Mouse (Mus musculus) hindbrain, embryonic 16.5 days (tissue): ENCODE measurements around the gene Tmem56. TPM values are rescaled to one million over a fixed set of nuclear protein-coding genes. Genes with fewer than 3 reads are reported as not detected.

Source experiments
- ATAC-seq: fragments of 200-750 bp; cut with Nextera tagmentation; 2 replicates; pipeline ENCODE4 v1.8.0; 2017; ENCODE audit warnings: moderate TSS enrichment, moderate library complexity
- H3K27ac ChIP-seq: fragments of 300-500 bp; sonication (generic); 2 replicates; pipeline ENCODE4 v1.5.1; 2014; ENCODE audit warnings: low read depth, mild to moderate bottlenecking, control low read depth, low read length, moderate library complexity
- H3K27me3 ChIP-seq: fragments of 300-500 bp; sonication (generic); replicated peaks from 2 replicates; pipeline ENCODE4 v1.6.1; 2014; ENCODE audit warnings: low read length; ENCODE audit not compliant: control insufficient read depth, insufficient read depth
- H3K36me3 ChIP-seq: fragments of 300-500 bp; sonication (generic); 2 replicates; pipeline ENCODE4 v1.6.1; 2014; ENCODE audit warnings: mild to moderate bottlenecking, low read length, moderate library complexity, mixed read lengths; ENCODE audit not compliant: control insufficient read depth, insufficient read depth
- H3K4me1 ChIP-seq: fragments of 300-500 bp; sonication (generic); 2 replicates; pipeline ENCODE4 v1.6.1; 2014; ENCODE audit warnings: low read depth, low read length; ENCODE audit not compliant: control insufficient read depth, insufficient read depth
- H3K4me2 ChIP-seq: fragments of 300-500 bp; sonication (generic); 2 replicates; pipeline ENCODE4 v1.6.1; 2014; ENCODE audit warnings: mild to moderate bottlenecking, low read length, control low read depth, moderate library complexity
- H3K4me3 ChIP-seq: fragments of 300-500 bp; sonication (generic); 2 replicates; pipeline ENCODE4 v1.5.1; 2014; ENCODE audit warnings: mild to moderate bottlenecking, low read length, control low read depth, moderate library complexity
- H3K9ac ChIP-seq: fragments of 300-500 bp; sonication (generic); 2 replicates; pipeline ENCODE4 v1.6.1; 2014; ENCODE audit warnings: low read depth, mild to moderate bottlenecking, control low read depth, low read length, moderate library complexity
- H3K9me3 ChIP-seq: fragments of 300-500 bp; sonication (generic); 2 replicates; pipeline ENCODE4 v1.6.1; 2014; ENCODE audit warnings: mild to moderate bottlenecking, low read length, moderate library complexity; ENCODE audit not compliant: control insufficient read depth
- WGBS: fragments of 180-500 bp; shearing (Covaris S2); extraction: QIAGEN DNeasy Blood & Tissue Kit; methylation state at CpG from one replicate; pipeline ENCODE4 v1.1.7; 2014; 5-methylcytosine and 5-hydroxymethylcytosine counted together
- polyA plus RNA-seq: library from polyadenylated mRNA; unstranded; fragments of >200 nt; fragmentation: Nextera tagmentation; extraction: Ambion mirVana; gene quantifications from 2 replicates; pipeline ENCODE4 v1.2.1, GENCODE M21; 2015

Tmem56 gene
- polyA plus RNA-seq, 1 experiment from 2014 or later = 2.9 TPM

DNA sequence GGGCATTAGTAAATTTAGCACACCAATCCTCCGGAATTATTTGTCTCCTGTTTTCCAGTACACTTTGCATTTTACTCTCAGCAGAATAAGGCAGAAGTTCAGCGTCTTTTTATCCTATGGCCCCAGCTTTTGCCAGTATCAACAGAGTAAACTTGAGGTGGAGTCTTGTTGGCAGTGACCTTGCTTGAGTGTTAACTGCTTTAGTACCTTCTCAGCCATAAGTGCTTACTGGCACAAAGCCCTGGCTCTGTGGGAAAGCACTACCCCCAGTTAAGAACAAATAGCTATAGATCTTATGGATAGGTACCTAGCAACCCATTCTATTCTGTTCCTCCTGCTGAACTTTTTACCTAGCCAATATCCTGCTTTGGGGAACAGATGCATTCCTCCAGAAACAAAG is 93.7 kb downstream of the Tmem56 start:
- H3K36me3 ChIP-seq = no peaks in the 10 kb centered on the region
- H3K4me2 ChIP-seq = no peak overlapping the region
- H3K4me1 ChIP-seq = no peaks in the 10 kb centered on the region
- H3K27ac ChIP-seq = no peak overlapping the region
- no peak overlapping the region for H3K4me3 ChIP-seq
- no peaks in the 10 kb centered on the region for H3K9me3 ChIP-seq
- WGBS = 82% methylated on average over 2 of the region's 2 CpGs
- H3K27me3 ChIP-seq = no peaks in the 10 kb centered on the region
- no peak overlapping the region for H3K9ac ChIP-seq
- no peak for ATAC-seq

DNA sequence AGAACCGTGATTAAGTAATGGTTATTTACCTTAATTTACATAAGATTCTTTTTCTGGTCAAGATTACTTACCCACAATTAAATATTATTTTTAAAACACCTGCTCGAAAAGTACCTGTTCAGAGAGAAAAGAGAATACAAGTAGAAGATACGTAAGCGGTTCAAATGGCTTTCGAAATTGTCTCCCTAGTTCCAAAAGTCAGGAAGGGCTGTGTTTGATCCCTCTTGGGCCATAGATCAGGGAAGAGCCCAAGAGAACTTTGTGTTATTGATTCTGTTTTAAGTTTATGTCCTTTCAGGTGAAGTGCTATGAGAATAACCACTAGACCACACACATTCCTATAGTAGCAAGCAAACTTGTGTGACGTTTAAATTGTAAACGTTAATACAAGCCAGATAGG is 95.4 kb downstream of the Tmem56 start:
- no peaks in the 10 kb centered on the region for H3K9me3 ChIP-seq
- H3K4me3 ChIP-seq = no peak overlapping the region
- WGBS = 90% methylated on average over 7 of the region's 7 CpGs
- H3K27ac ChIP-seq = no peak overlapping the region
- no peak for ATAC-seq
- H3K9ac ChIP-seq = no peak overlapping the region
- no peaks in the 10 kb centered on the region for H3K36me3 ChIP-seq
- no peaks in the 10 kb centered on the region for H3K4me1 ChIP-seq
- H3K4me2 ChIP-seq = no peak overlapping the region
- H3K27me3 ChIP-seq = no peaks in the 10 kb centered on the region

DNA sequence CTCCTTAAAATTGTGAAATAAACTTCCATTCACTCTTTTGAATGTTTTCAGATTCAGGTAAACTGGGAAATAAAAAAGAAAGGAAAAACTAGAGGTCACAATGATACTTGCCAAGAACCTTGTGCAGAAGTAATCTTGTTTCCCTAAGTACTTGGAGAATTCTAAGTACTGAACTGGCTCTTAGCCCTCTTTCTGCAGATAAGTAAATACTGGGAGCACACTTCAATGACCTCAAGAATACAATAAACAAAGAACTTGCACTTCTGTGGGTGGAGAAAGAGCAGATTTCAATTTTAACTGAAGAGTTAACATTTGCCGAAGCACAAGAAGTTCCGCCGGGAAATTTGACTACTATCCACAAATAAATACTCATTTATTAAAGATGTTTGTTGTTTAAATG is 96.0 kb downstream of the Tmem56 start:
- H3K27ac ChIP-seq = no peak overlapping the region
- no peak overlapping the region for H3K4me3 ChIP-seq
- H3K9ac ChIP-seq = no peak overlapping the region
- 86% methylated on average over 3 of the region's 3 CpGs for WGBS
- no peaks in the 10 kb centered on the region for H3K27me3 ChIP-seq
- ATAC-seq = no peak
- no peaks in the 10 kb centered on the region for H3K9me3 ChIP-seq
- H3K4me1 ChIP-seq = no peaks in the 10 kb centered on the region
- H3K4me2 ChIP-seq = no peak overlapping the region
- no peaks in the 10 kb centered on the region for H3K36me3 ChIP-seq

DNA sequence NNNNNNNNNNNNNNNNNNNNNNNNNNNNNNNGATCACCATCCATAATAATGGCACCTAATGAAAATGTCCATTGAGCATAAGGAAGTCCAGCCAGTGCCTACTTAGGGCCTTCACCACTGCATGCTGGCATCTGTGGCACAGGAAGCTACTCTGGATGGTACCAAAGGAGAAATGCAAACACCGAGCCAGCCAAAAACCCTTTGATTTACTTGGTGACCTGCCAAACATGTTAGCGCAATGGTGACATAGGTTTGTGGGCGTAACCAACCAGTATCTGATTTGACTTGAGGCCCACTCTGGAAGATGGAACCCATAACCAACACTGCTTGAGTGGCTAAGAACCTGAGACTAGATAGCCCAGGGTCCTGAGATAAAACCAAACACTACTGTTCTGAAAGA is 97.7 kb downstream of the Tmem56 start:
- Histone ChIP-seq H3K27me3 (no peaks in the 10 kb centered on the region), H3K36me3 (no peaks in the 10 kb centered on the region), H3K9ac (no peak overlapping the region), H3K27ac (no peak overlapping the region), H3K4me1 (no peaks in the 10 kb centered on the region), H3K9me3 (no peaks in the 10 kb centered on the region), H3K4me3 (no peak overlapping the region), H3K4me2 (no peak overlapping the region)
- no peak for ATAC-seq
- WGBS = 89% methylated on average over 3 of the region's 3 CpGs

DNA sequence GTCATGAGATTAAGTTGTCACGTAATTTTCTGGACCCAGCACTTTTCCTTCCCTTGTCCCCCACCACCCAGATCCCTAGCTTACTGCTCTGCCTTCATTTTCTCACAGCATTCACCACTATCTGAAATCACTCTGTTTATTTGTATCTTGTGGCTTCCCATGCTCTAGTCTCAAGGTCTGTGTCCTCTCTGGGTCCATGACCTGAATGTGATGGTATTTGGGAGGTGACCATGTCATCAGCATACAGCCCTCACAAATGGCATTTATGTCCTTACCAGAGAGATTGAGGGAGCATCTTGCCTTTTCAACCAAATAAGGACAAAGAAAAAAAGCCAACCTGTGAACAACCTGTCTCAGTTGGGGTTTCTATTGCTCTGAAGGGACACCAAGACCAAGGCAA is 106.9 kb downstream of the Tmem56 start:
- Histone ChIP-seq H3K27ac (no peak overlapping the region), H3K4me3 (no peak overlapping the region), H3K9me3 (no peaks in the 10 kb centered on the region), H3K4me1 (no peaks in the 10 kb centered on the region), H3K27me3 (no peaks in the 10 kb centered on the region), H3K36me3 (no peaks in the 10 kb centered on the region), H3K4me2 (no peak overlapping the region), H3K9ac (no peak overlapping the region)
- ATAC-seq = no peak
- WGBS = 90% methylated on average over 1 of the region's 1 CpGs

DNA sequence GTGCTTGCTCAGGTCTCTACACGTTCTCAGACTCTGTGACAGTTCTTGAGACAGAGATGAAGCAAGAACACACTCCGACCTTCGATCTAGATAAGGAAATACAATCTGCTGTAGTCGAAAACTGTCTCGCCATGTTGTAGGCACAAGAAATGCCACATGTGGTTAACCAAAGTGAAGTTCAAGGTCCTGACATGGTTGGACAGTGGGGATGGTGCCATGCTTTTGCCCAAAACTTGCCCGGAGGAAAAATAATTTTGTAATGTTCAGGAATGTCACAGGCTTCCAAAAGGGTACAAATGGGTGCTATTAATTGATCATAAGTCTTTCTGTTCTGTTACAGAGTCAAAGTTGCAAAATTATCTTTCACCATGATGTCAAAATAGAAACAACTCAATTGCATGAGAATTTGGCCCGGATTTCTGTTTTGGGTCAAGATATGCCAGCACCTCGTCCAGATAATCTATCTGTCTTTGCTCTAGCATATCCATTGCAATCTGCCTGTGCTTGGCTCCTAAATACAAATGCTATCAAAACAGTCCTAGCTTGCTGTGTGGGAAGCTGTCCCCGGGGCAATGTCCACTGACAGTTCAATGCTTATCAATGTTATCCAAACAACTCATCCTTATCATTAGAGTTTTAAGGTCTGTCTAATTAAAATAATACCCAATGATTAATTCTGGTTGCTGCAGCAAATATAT is 108.5 kb downstream of the Tmem56 start:
- Histone ChIP-seq H3K27me3 (no peaks in the 10 kb centered on the region), H3K9ac (no peak overlapping the region), H3K4me2 (no peak overlapping the region), H3K4me3 (no peak overlapping the region), H3K36me3 (no peaks in the 10 kb centered on the region), H3K27ac (no peak overlapping the region), H3K4me1 (no peaks in the 10 kb centered on the region), H3K9me3 (no peaks in the 10 kb centered on the region)
- WGBS = 86% methylated on average over 9 of the region's 9 CpGs
- ATAC-seq = no peak

DNA sequence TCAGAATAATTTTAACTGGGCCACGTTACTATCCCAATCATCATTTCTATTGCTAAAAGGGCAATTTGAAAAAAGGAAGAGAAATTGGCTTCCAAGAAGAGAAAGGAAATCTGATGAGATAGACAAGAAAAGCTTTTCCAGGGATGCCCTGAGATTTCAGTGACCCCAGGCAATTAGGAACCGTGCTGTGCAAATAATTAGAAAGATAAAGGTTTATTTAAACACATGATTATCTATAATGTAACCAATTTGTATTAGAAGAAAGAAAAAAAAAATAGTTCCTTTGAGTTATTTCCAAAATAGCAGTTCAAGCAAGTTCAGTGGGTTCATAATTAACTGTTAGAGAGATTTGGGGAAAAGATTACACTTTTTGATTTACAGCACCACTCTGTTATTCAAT is 110.2 kb downstream of the Tmem56 start:
- no peak for ATAC-seq
- WGBS = 64% methylated on average over 2 of the region's 2 CpGs
- H3K27me3 ChIP-seq = no peaks in the 10 kb centered on the region

DNA sequence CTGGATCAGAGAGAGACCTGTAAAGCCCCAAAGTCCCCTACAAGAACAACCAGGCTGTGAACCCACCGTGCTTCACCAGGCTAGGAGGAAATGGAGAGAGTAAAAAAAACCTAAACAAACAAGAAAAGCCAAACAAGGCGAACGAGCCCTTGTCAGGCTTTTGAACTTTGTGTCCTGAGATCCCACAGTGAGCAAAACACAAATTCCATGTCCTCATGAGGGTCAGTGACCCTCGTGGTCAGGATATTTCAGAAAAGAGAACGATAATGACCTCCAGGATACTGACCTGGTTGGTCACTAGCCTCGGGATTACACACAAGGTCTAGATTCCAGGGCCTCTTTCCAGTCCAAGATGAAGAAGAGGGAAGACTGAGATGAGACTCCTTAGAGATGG is 111.0 kb downstream of the Tmem56 start:
- no peak for ATAC-seq
- Histone ChIP-seq H3K27ac (no peak overlapping the region), H3K36me3 (no peaks in the 10 kb centered on the region), H3K4me3 (peak overlapping the region; percentile 72), H3K4me1 (no peaks in the 10 kb centered on the region), H3K9ac (peak overlapping the region; percentile 79), H3K9me3 (no peaks in the 10 kb centered on the region), H3K27me3 (no peaks in the 10 kb centered on the region), H3K4me2 (peak overlapping the region; percentile 85)
- WGBS = 62% methylated on average over 6 of the region's 6 CpGs

More for the DNA sequence above, 110.2 kb downstream of the Tmem56 start:
- no peaks in the 10 kb centered on the region for H3K36me3 ChIP-seq
- H3K9ac ChIP-seq = no peak overlapping the region
- H3K4me2 ChIP-seq = no peak overlapping the region
- no peak overlapping the region for H3K27ac ChIP-seq
- no peak overlapping the region for H3K4me3 ChIP-seq
- no peaks in the 10 kb centered on the region for H3K9me3 ChIP-seq
- no peaks in the 10 kb centered on the region for H3K4me1 ChIP-seq

DNA sequence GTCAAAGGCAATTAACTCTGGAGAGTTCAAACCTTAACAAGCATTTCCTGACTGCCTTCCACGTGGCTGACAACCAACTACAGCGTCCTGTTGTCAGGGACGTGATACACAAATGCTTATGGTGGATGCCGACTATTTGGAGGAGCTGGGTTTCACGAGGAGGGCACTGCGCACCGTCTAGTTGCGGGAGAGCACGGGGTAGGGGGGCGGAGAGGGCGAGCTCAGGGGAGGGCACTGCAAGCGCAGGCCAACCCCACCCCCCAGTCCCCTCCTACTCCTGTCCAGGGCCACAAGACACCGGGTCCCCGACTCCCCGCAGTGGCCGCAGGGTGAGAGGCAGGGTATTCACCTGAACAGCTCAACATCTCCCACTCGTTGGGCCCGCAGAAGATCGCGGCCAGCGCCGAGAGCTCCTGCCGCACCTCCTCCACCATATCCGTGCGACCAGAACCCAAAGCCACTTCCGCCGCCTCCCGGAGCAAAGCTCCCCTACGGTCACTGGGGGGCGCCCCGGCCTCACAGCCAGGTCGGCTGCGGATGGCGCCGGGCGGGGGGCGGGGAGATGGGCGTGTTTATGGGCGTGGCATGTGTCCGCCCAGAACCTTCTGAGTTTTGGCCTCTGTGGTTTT is 111.5 kb downstream of the Tmem56 start, which contains the start of gene Rwdd3:
Rwdd3 (minus strand) TSS at position 453 of the 629 bp plus-strand sequence.
- H3K4me1 ChIP-seq = no peaks in the 10 kb centered on the region
- no peaks in the 10 kb centered on the region for H3K36me3 ChIP-seq
- H3K4me2 ChIP-seq = peak within 1 kb of the TSS; percentile 85
- H3K9me3 ChIP-seq = no peaks in the 10 kb centered on the region
- ATAC-seq = peak; percentile 95
- H3K4me3 ChIP-seq = peak within 1 kb of the TSS; percentile 72
- peak within 1 kb of the TSS; percentile 71; the same call in 1 of the 2 replicates for H3K27ac ChIP-seq
- H3K9ac ChIP-seq = peak within 1 kb of the TSS; percentile 79
- WGBS = under 1% methylated on average over 39 of the region's 40 CpGs
- no peaks in the 10 kb centered on the region for H3K27me3 ChIP-seq
